Mouse (Mus musculus) ES-Bruce4 (cell line): ENCODE measurements around the gene Pi4k2a.

Experiments
- CTCF ChIP-seq: IDR thresholded peaks from one replicate; pipeline ENCODE4 v1.8.1; 2011; ENCODE audit warnings: low read depth, low read length
- POLR2A ChIP-seq: IDR thresholded peaks from one replicate; pipeline ENCODE4 v1.8.1; 2011; ENCODE audit warnings: low read length; ENCODE audit not compliant: insufficient read depth

- TF ChIP-seq CTCF = no peak
- no peak for TF ChIP-seq POLR2A
Measured at GRCm38 (mm10) chr19:42170025-42170969, 80.0 kb downstream of the Pi4k2a start.
